Mouse (Mus musculus) liver, postnatal 0 days (tissue): Measurements from ENCODE around the gene Hpse2. TPM values are rescaled to one million over a fixed set of nuclear protein-coding genes. Genes with fewer than 3 reads are reported as not detected.

Experiments used
- ATAC-seq: fragments of 200-750 bp; cut with Nextera tagmentation; 2 replicates; pipeline ENCODE4 v1.8.0; 2017; ENCODE audit warnings: mild to moderate bottlenecking, moderate library complexity
- DNase-seq: peaks from one replicate; pipeline ENCODE4 v3.0.0-alpha.2; 2016
- H3K27ac ChIP-seq: fragments of 300-500 bp; sonication (generic); 2 replicates; pipeline ENCODE4 v1.5.1; 2014; ENCODE audit warnings: antibody characterized with exemption, moderate library complexity, mild to moderate bottlenecking, low read depth
- H3K27me3 ChIP-seq: fragments of 300-500 bp; sonication (generic); 2 replicates; pipeline ENCODE4 v1.6.1; 2014; ENCODE audit warnings: low read length, control low read depth, mixed read lengths; ENCODE audit not compliant: insufficient read depth
- H3K36me3 ChIP-seq: fragments of 300-500 bp; sonication (generic); replicated peaks from 2 replicates; pipeline ENCODE4 v1.6.1; 2014; ENCODE audit warnings: mild to moderate bottlenecking, control low read depth, low read length, moderate library complexity, mixed read lengths; ENCODE audit not compliant: insufficient read depth
- H3K4me1 ChIP-seq: fragments of 300-500 bp; sonication (generic); 2 replicates; pipeline ENCODE4 v1.6.1; 2014; ENCODE audit warnings: antibody characterized with exemption, mild to moderate bottlenecking, control low read depth; ENCODE audit not compliant: insufficient read depth
- H3K4me2 ChIP-seq: fragments of 300-500 bp; sonication (generic); 2 replicates; pipeline ENCODE4 v1.6.1; 2014; ENCODE audit warnings: low read depth, mild to moderate bottlenecking, low read length, moderate library complexity, mixed read lengths
- H3K4me3 ChIP-seq: fragments of 300-500 bp; sonication (generic); 2 replicates; pipeline ENCODE4 v1.5.1; 2014; ENCODE audit warnings: low read depth, low read length
- H3K9ac ChIP-seq: fragments of 300-500 bp; sonication (generic); replicated peaks from 2 replicates; pipeline ENCODE4 v1.6.1; 2014; ENCODE audit warnings: mild to moderate bottlenecking, moderate library complexity
- H3K9me3 ChIP-seq: fragments of 300-500 bp; sonication (generic); 2 replicates; pipeline ENCODE4 v1.6.1; 2016; ENCODE audit warnings: mild to moderate bottlenecking, control low read depth, low read length, mixed read lengths
- CTCF ChIP-seq: sonication (generic); IDR thresholded peaks from 2 replicates; pipeline ENCODE4 v1.5.1; 2016; ENCODE audit warnings: antibody characterized with exemption, low read depth
- EP300 ChIP-seq: IDR thresholded peaks from 2 replicates; pipeline ENCODE4 v1.6.1; 2016; ENCODE audit warnings: antibody characterized with exemption, low read depth, mild to moderate bottlenecking
- WGBS: fragments of 180-500 bp; shearing (Covaris S2); extraction: QIAGEN DNeasy Blood & Tissue Kit; methylation state at CpG from one replicate; pipeline ENCODE4 v1.1.7; 2014; ENCODE audit not compliant: insufficient replicate concordance; 5-methylcytosine and 5-hydroxymethylcytosine counted together
- polyA plus RNA-seq: library from polyadenylated mRNA; unstranded; fragments of >200 nt; fragmentation: Nextera tagmentation; extraction: Ambion mirVana; gene quantifications from 2 replicates; pipeline ENCODE4 v1.2.1, GENCODE M21; 2015

Hpse2 gene
- polyA plus RNA-seq, 1 experiment from 2014 or later, result 0.12 TPM

DNA sequence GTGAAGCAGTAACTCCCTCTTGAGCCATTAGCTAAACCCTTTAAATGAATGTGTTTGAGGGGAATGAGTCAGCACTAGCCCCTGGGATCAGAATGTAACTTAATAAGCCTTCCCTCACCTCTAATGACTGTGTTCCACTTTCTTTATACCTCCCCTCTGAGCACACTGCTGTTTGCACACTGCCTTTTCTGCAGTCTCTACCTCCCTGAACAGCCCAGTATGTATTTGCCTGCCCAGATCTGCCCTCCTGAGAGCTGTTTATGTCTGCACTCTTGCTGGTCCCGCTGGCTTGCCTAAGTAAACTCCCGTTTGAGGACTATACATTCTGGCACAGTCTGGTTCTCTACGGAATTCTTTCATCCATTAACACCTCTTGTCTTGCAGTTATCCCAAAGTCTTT is 525.1 kb downstream of the Hpse2 start:
- H3K4me3 ChIP-seq, result no peak overlapping the region
- H3K27me3 ChIP-seq, result no peaks in the 10 kb centered on the region
- no peak for TF ChIP-seq EP300
- TF ChIP-seq CTCF, result no peak
- H3K36me3 ChIP-seq, result no peaks in the 10 kb centered on the region
- ATAC-seq (no peak), DNase-seq (no peak)
- no peak overlapping the region for H3K4me2 ChIP-seq
- no peaks in the 10 kb centered on the region for H3K9me3 ChIP-seq
- no peak overlapping the region for H3K9ac ChIP-seq
- H3K4me1 ChIP-seq, result no peaks in the 10 kb centered on the region
- H3K27ac ChIP-seq, result no peak overlapping the region
- 61% methylated on average over 3 of the region's 3 CpGs for WGBS

DNA sequence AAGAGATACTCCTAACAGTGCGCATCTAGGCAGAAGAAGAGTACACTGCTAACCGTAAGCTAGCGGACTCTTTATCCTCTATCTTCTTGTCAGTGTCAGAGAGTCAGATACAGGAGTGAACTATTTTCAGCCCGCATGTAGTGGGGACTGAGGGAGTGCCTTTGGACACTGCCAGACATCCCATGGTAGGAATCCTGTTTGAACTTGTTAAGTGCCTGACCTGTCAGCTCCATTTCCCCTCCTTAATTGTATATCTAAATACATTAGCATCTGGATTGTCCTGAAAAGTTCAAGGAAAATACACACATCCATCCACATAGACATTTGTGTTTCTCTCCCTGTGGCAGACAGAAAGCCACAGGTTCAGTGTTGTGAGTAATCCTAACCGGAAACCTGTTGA is 531.1 kb downstream of the Hpse2 start:
- H3K4me2 ChIP-seq, result no peak overlapping the region
- DNase-seq (no peak), ATAC-seq (no peak)
- no peaks in the 10 kb centered on the region for H3K36me3 ChIP-seq
- no peak overlapping the region for H3K27ac ChIP-seq
- H3K4me1 ChIP-seq, result no peaks in the 10 kb centered on the region
- no peaks in the 10 kb centered on the region for H3K27me3 ChIP-seq
- no peaks in the 10 kb centered on the region for H3K9me3 ChIP-seq
- no peak overlapping the region for H3K9ac ChIP-seq
- TF ChIP-seq EP300, result no peak
- no peak for TF ChIP-seq CTCF
- WGBS, result 79% methylated on average over 5 of the region's 5 CpGs
- H3K4me3 ChIP-seq, result no peak overlapping the region

DNA sequence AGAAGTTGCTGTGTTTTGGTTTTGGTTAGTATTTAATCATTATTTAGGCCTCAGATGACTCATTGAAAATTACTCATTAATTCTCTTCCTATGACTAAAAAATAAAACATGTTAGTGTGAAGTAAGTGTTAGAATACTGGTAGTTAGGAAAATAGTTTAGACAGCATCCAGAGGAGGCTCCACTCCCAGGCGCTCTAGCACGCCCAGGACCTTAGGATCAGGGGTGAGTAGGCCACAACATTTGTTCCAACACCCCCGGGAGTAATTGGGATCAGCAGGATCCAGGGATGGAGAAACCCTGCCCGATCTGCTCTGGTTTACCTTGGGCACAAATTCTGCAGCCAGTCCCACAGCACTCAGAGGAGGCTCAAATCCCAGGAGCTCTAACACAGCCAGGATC is 532.5 kb downstream of the Hpse2 start:
- TF ChIP-seq CTCF (no peak), EP300 (no peak)

DNA sequence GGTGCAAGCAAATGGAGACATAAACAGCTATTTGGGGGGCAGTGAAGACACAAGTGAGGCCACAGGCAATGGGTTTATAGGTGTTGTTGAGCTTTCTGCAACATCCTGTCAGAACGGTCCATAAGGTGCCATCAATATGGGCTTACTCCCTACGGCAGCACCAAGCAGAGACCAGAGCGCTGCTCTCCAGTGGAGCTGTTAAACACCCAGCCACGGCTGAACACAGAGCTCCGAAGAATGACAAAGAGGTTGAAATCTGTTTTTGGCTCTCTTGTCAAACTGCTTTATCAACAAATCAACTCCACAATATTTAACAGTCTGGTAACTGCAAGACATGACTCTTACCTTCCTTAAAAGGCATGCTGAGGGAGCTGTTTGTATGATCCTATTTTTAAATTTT is 537.7 kb downstream of the Hpse2 start:
- 66% methylated on average over 5 of the region's 5 CpGs for WGBS
- no peak for TF ChIP-seq EP300
- TF ChIP-seq CTCF, result no peak
- H3K4me1 ChIP-seq, result no peaks in the 10 kb centered on the region

More for the DNA sequence above, 532.5 kb downstream of the Hpse2 start:
- Histone ChIP-seq H3K4me1 (no peaks in the 10 kb centered on the region), H3K36me3 (no peaks in the 10 kb centered on the region), H3K27ac (no peak overlapping the region), H3K9me3 (no peaks in the 10 kb centered on the region), H3K4me3 (no peak overlapping the region), H3K9ac (no peak overlapping the region), H3K4me2 (no peak overlapping the region), H3K27me3 (no peaks in the 10 kb centered on the region)
- WGBS, result 79% methylated on average over 4 of the region's 4 CpGs
- no peak for DNase-seq
- ATAC-seq, result no peak

DNA sequence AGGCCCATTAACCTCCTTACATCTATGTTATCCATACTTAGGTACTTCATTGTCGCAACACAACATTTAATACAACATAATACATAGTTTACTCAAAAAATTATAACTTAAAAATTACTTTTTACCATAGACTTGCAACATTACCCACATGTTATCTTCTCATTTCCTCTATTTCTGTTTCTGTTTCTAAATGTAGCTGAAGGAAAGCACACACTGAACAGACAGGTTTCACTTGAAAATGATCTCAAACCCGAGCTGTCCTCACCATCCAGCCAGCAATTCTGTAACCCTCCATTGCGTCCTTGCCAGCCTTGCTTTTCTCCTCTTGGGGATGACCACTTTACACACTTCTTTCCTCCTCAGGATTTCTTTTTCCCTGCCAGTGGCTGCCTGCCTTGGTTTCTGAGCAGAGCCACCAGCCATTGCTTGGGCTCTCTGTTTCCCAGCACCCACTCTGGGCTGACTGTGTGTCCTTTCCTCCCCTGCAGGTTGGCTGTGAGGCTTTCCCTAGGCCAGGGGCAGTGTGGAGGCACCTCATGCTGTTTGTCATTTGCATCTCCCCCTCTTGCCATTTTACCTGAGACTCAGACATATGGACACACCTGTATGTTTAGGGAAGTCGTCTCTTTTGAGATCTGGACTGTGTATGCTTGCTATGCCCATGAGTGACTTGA is 548.4 kb downstream of the Hpse2 start:
- no peak for ATAC-seq
- Histone ChIP-seq H3K27ac (no peak overlapping the region), H3K27me3 (no peaks in the 10 kb centered on the region)

More for the DNA sequence above, 537.7 kb downstream of the Hpse2 start:
- DNase-seq (no peak), ATAC-seq (no peak)
- H3K9me3 ChIP-seq, result no peaks in the 10 kb centered on the region
- no peak overlapping the region for H3K4me3 ChIP-seq
- no peak overlapping the region for H3K27ac ChIP-seq
- H3K36me3 ChIP-seq, result no peaks in the 10 kb centered on the region
- H3K9ac ChIP-seq, result no peak overlapping the region
- H3K27me3 ChIP-seq, result no peaks in the 10 kb centered on the region
- H3K4me2 ChIP-seq, result no peak overlapping the region

DNA sequence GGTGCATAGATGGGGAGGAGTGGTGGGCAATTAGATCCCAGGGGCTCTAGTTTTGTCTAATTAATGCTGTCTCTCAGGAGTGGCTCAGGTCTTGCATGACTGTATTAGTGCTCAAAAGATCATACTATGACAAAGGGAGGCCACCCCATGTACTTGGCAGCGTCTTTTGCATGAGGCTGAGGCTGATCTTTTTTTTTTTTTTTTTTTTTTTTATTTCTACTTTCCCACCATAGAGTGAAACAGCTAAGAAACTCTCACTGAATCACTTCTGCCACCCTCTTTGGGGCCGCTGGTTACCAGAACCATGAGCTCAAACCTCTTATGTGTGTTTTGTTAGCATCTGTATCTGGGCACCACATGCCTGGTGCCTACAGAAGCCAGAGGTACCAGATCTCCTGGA is 549.0 kb downstream of the Hpse2 start:
- ATAC-seq, result no peak
- no peak overlapping the region for H3K4me2 ChIP-seq
- WGBS, result 70% methylated on average over 2 of the region's 2 CpGs
- H3K4me1 ChIP-seq, result no peaks in the 10 kb centered on the region; the same call in 1 of the 2 replicates
- no peak overlapping the region for H3K4me3 ChIP-seq
- DNase-seq, result no peak
- H3K9ac ChIP-seq, result no peak overlapping the region
- H3K27ac ChIP-seq, result no peak overlapping the region
- H3K9me3 ChIP-seq, result no peaks in the 10 kb centered on the region
- TF ChIP-seq CTCF (no peak), EP300 (no peak)
- no peaks in the 10 kb centered on the region for H3K36me3 ChIP-seq
- H3K27me3 ChIP-seq, result no peaks in the 10 kb centered on the region

More for the DNA sequence above, 548.4 kb downstream of the Hpse2 start:
- TF ChIP-seq CTCF (no peak), EP300 (no peak)
- no peak for DNase-seq
- no peaks in the 10 kb centered on the region; the same call in 1 of the 2 replicates for H3K4me1 ChIP-seq
- H3K4me2 ChIP-seq, result no peak overlapping the region
- H3K9ac ChIP-seq, result no peak overlapping the region
- no peak overlapping the region for H3K4me3 ChIP-seq
- 60% methylated on average over 4 of the region's 4 CpGs for whole genome bisulfite sequencing
- H3K9me3 ChIP-seq, result no peaks in the 10 kb centered on the region
- H3K36me3 ChIP-seq, result no peaks in the 10 kb centered on the region
